Mouse (Mus musculus) G1E (cell line): ENCODE data around the gene Cyp2t4. TPM values are rescaled to one million over a fixed set of nuclear protein-coding genes. Genes with fewer than 3 reads are reported as not detected.

ENCODE experiments used
- ATAC-seq: 2 replicates; pipeline ENCODE4 v1.8.0; 2016; ENCODE audit warnings: mild to moderate bottlenecking; ENCODE audit not compliant: insufficient number of reproducible peaks, poor library complexity, low FRiP score, severe bottlenecking; ENCODE audit errors: extremely low read depth
- DNase-seq: peaks from one replicate; pipeline ENCODE4 v3.0.0; 2012; ENCODE audit warnings: low spot score
- H3K27me3 ChIP-seq: 2 replicates; pipeline ENCODE4 v1.6.1; 2012; ENCODE audit warnings: mild to moderate bottlenecking, low read length, inconsistent platforms; ENCODE audit not compliant: insufficient read depth
- H3K36me3 ChIP-seq: replicated peaks from 2 replicates; pipeline ENCODE3; 2012; ENCODE audit warnings: mild to moderate bottlenecking, inconsistent platforms
- H3K4me1 ChIP-seq: 2 replicates; pipeline ENCODE4 v1.6.1; 2012; ENCODE audit warnings: low read depth, low read length, inconsistent platforms, mixed read lengths; ENCODE audit not compliant: insufficient read depth
- H3K4me3 ChIP-seq: 2 replicates; pipeline ENCODE4 v1.5.1; 2012; ENCODE audit warnings: low read depth, mild to moderate bottlenecking, inconsistent platforms, low read length, moderate library complexity, mixed read lengths
- H3K9me3 ChIP-seq: replicated peaks from 2 replicates; pipeline ENCODE4 v1.6.1; 2012; ENCODE audit warnings: inconsistent platforms
- CTCF ChIP-seq: IDR thresholded peaks from 2 replicates; pipeline ENCODE4 v1.5.1; 2012; ENCODE audit warnings: low read depth, low read length, inconsistent platforms, mixed read lengths
- GATA1 ChIP-seq: IDR thresholded peaks from 2 replicates; pipeline ENCODE4 v1.6.1; 2012; ENCODE audit warnings: borderline replicate concordance, low read length, inconsistent platforms, mixed read lengths
- GATA2 ChIP-seq: IDR thresholded peaks from 2 replicates; pipeline ENCODE4 v1.6.1; 2012; ENCODE audit warnings: low read depth, low read length, inconsistent platforms, borderline replicate concordance
- POLR2AphosphoS5 ChIP-seq: IDR thresholded peaks from 2 replicates; pipeline ENCODE4 v1.6.1; 2012; ENCODE audit warnings: low read depth, low read length, inconsistent platforms; ENCODE audit not compliant: insufficient replicate concordance
- TAL1 ChIP-seq: conservative IDR thresholded peaks from 2 replicates; pipeline ENCODE4 v1.6.1; 2012; ENCODE audit warnings: low read depth, low read length, inconsistent platforms, mixed read lengths
- polyA plus RNA-seq: library from polyadenylated mRNA; stranded (reverse); fragments of >175 nt; gene quantifications from 2 replicates; pipeline ENCODE4 v1.2.3, GENCODE M21; 2012
- total RNA-seq, 2 experiments: library from RNA; stranded (forward) in 1 of 2; stranded (reverse) in 1 of 2; fragments of 200-1000 nt in 1 of 2; fragments of >200 nt in 1 of 2; fragmentation: Nextera tagmentation in 1 of 2; gene quantifications; 2 replicates each; pipeline ENCODE4 v1.2.3; 2014 to 2017

Gene Cyp2t4
- total and polyA plus RNA-seq, 3 experiments, result not detected

- DNase-seq (no peak), ATAC-seq (no peak)
- no peak overlapping the region for H3K4me3 ChIP-seq
- TF ChIP-seq TAL1, result no peak
- H3K9me3 ChIP-seq, result no peaks in the 10 kb centered on the region
- H3K27me3 ChIP-seq, result no peaks in the 10 kb centered on the region; the same call in 1 of the 2 replicates
- H3K4me1 ChIP-seq, result peaks cover 46% of the 10 kb centered on the region
- H3K36me3 ChIP-seq, result peaks cover 75% of the 10 kb centered on the region
Observed at GRCm38 (mm10) chr7:27168371-27168770, 14.9 kb downstream of the Cyp2t4 start.

DNA sequence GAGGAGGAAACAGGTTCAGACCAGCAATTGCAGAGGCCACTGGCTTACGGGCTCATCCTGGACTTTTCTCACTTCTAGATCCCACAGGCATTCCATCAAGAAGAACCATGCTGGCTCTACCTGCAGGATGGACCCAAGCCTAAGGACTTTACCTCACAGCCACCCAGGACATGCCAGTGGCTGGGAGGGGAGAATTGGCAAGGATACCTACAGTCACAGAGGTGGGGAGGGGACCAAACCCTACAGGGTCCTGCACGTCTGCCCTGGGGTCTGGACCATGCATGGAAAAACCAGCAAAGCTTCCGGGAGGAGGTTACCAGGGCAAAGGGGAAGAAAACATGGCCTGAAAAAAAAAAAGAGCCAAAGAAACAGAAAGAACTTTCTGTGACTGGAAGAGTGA, 17.5 kb downstream of the Cyp2t4 start:
- no peaks in the 10 kb centered on the region for H3K27me3 ChIP-seq
- DNase-seq (no peak), ATAC-seq (no peak)
- TF ChIP-seq GATA2 (no peak), POLR2AphosphoS5 (no peak), GATA1 (no peak), CTCF (no peak), TAL1 (no peak)
- no peak overlapping the region for H3K4me3 ChIP-seq
- H3K36me3 ChIP-seq, result peaks cover 78% of the 10 kb centered on the region
- no peaks in the 10 kb centered on the region for H3K9me3 ChIP-seq
- peaks cover 41% of the 10 kb centered on the region for H3K4me1 ChIP-seq

DNA sequence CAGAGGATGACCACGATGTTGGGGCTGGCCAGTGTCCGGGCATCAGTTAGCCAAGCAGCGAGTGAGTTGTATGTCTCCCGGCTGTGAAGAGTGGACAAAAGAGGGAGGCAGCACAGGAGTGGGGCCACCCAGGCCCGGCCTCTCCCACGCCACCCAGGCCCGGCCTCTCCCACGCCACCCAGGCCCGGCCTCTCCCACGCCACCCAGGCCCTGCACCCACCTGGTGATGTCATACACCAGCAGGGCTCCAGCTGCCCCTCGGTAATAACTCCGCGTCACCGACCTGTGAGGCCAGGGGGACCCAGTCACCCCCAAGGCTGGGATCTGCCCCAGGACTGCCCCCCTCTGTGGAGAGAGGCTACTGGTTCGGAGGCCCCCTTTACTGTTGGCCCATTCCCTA, 21.0 kb downstream of the Cyp2t4 start:
- TF ChIP-seq GATA2 (no peak), POLR2AphosphoS5 (no peak), TAL1 (no peak), GATA1 (no peak)
- no peak for ATAC-seq
- Histone ChIP-seq H3K27me3 (no peaks in the 10 kb centered on the region), H3K36me3 (peaks cover 62% of the 10 kb centered on the region), H3K9me3 (no peaks in the 10 kb centered on the region), H3K4me3 (no peak overlapping the region), H3K4me1 (peaks cover 36% of the 10 kb centered on the region)
- DNase-seq, result no peak

- DNase-seq (no peak), ATAC-seq (no peak)
- Histone ChIP-seq H3K36me3 (peaks cover 59% of the 10 kb centered on the region), H3K4me1 (peaks cover 39% of the 10 kb centered on the region), H3K27me3 (no peaks in the 10 kb centered on the region), H3K4me3 (no peak overlapping the region), H3K9me3 (no peaks in the 10 kb centered on the region)
- TF ChIP-seq GATA2 (no peak), POLR2AphosphoS5 (no peak), TAL1 (no peak), GATA1 (no peak), CTCF (no peak)
Observed at GRCm38 (mm10) chr7:27174896-27175295, 21.4 kb downstream of the Cyp2t4 start.

DNA sequence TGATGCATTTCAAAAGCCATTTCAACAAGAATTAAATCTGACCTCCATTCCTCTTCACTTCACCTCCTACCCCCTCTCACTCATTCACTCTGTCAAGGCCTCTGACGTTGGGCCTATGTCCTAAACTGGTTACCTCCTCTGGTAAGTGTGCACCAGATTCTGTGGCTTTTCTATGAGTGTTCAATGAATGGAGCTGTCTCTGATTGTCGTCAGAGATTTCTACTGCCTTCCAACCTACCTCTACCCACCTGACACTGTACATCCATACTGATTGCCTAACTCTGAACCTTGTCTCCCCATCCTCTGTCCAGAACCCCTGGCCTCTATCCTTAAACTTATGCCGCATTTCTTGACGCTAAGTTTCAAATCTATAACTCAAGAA, 24.4 kb downstream of the Cyp2t4 start:
- Histone ChIP-seq H3K27me3 (no peaks in the 10 kb centered on the region), H3K4me1 (peaks cover 43% of the 10 kb centered on the region), H3K36me3 (peaks cover 50% of the 10 kb centered on the region), H3K9me3 (no peaks in the 10 kb centered on the region), H3K4me3 (peak overlapping the region; percentile 82)
- DNase-seq (no peak), ATAC-seq (no peak)
- TF ChIP-seq GATA1 (no peak), TAL1 (no peak), POLR2AphosphoS5 (no peak), CTCF (no peak), GATA2 (no peak)

GRCm38 (mm10) chr7:27178324-27179216, 25.1 kb downstream of the Cyp2t4 start, which contains the start of gene Rab4b:
Gene Rab4b (minus strand): TSS chr7:27178896.
- ATAC-seq, result peak; percentile 92
- H3K36me3 ChIP-seq, result peaks cover 50% of the 10 kb centered on the region
- H3K4me3 ChIP-seq, result peak within 1 kb of the TSS; percentile 82
- H3K9me3 ChIP-seq, result no peaks in the 10 kb centered on the region
- no peak for TF ChIP-seq TAL1
- TF ChIP-seq GATA1, result no peak
- no peak for TF ChIP-seq POLR2AphosphoS5
- TF ChIP-seq GATA2, result no peak
- no peaks in the 10 kb centered on the region for H3K27me3 ChIP-seq
- peak; percentile 99 for DNase-seq
- H3K4me1 ChIP-seq, result peaks cover 43% of the 10 kb centered on the region
